In the genomic region with DNA sequence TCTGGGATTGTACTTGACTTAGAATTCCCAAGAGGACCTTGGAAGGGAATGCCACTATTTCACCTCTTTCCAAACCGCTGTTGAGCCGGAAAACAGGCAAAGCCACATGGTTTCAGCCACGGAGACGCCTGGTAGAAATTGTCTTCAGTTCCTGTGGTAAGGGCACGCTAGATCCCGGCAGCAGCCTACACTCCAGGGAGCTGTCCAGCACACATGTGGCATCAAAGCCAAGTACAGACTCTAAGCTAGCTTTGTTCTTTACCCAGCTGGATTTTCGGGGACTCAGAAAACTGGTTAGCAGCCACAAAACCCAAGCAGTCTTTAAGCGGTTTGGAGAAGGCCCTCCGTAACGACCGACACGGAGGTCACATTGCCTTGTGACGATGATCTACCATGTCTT, we compare ENCODE assay signal across 14 mouse cellular contexts.
A peak's percentile ranks its signal among the peaks of the same experiment; 100 is the strongest.
DNase-seq lines count a peak whose midpoint lies in the region; ATAC-seq lines count a peak whose summit lies in the region.
"Had no signal": no experiment of that assay in that cellular context is flagged by ENCODE, and none has a peak within 500 bp of the region (broad histone marks: within the 10 kb centered on the region; RNA-seq: fewer than 3 reads in every experiment).

No protein-coding gene starts in this region.

- no peaks in the 10 kb centered on the region for H3K4me1 ChIP-seq in hindbrain, embryonic 10.5 days (replicated peaks)
- peaks cover 13% of the 10 kb centered on the region for H3K4me1 ChIP-seq in hindbrain, embryonic 13.5 days (replicated peaks)
- H3K4me1 ChIP-seq in embryonic facial prominence, embryonic 11.5 days (ENCODE audit: control insufficient read depth, insufficient read depth, low read length): peaks cover 2% of the 10 kb centered on the region; the same call in 1 of the 2 replicates
- peaks cover 15% of the 10 kb centered on the region; the same call in 1 of the 2 replicates for H3K4me1 ChIP-seq in neural tube, embryonic 15.5 days

- H3K27ac ChIP-seq in hindbrain, embryonic 10.5 days: no peak overlapping the region
- no peak overlapping the region; the same call in 1 of the 2 replicates for H3K27ac ChIP-seq in hindbrain, embryonic 13.5 days
- H3K27ac ChIP-seq in embryonic facial prominence, embryonic 11.5 days (replicated peaks; ENCODE audit: low read depth, low read length): no peak overlapping the region
- H3K27ac ChIP-seq in neural tube, embryonic 15.5 days (replicated peaks): no peak overlapping the region
- H3K27ac ChIP-seq: embryonic facial prominence, embryonic 13.5 days; forebrain, embryonic 13.5 days; intestine, embryonic 15.5 days; liver, embryonic 13.5 days had no signal

- 83% methylated on average over 13 of the region's 13 CpGs for WGBS in hindbrain, embryonic 10.5 days
- WGBS in hindbrain, embryonic 13.5 days: 87% methylated on average over 13 of the region's 13 CpGs
- 65% methylated on average over 13 of the region's 13 CpGs for WGBS in embryonic facial prominence, embryonic 11.5 days
- WGBS in neural tube, embryonic 15.5 days: 85% methylated on average over 13 of the region's 13 CpGs

- H3K27me3 ChIP-seq in hindbrain, embryonic 10.5 days (ENCODE audit: insufficient read depth, poor library complexity, severe bottlenecking): no peaks in the 10 kb centered on the region; the same call in none of the 2 replicates
- 0 out of 2 replicates have a peak, but pooled peaks cover 2% of the 10 kb centered on the region for H3K27me3 ChIP-seq in hindbrain, embryonic 13.5 days
- no peaks in the 10 kb centered on the region for H3K27me3 ChIP-seq in embryonic facial prominence, embryonic 11.5 days (ENCODE audit: control insufficient read depth, insufficient read depth, low read length)
- no peaks in the 10 kb centered on the region for H3K27me3 ChIP-seq in neural tube, embryonic 15.5 days (replicated peaks)
- H3K27me3 ChIP-seq: liver, embryonic 13.5 days had no signal

- H3K9me3 ChIP-seq in hindbrain, embryonic 10.5 days: no peaks in the 10 kb centered on the region
- H3K9me3 ChIP-seq in hindbrain, embryonic 13.5 days: no peaks in the 10 kb centered on the region
- H3K9me3 ChIP-seq in embryonic facial prominence, embryonic 11.5 days (replicated peaks; ENCODE audit: control insufficient read depth, low read length): no peaks in the 10 kb centered on the region
- no peaks in the 10 kb centered on the region for H3K9me3 ChIP-seq in neural tube, embryonic 15.5 days (replicated peaks)
- H3K9me3 ChIP-seq: embryonic facial prominence, embryonic 13.5 days; forebrain, embryonic 13.5 days; intestine, embryonic 15.5 days; liver, embryonic 13.5 days had no signal

- no peak overlapping the region for H3K9ac ChIP-seq in hindbrain, embryonic 13.5 days
- H3K9ac ChIP-seq in embryonic facial prominence, embryonic 11.5 days (replicated peaks; ENCODE audit: low read length): no peak overlapping the region
- no peak overlapping the region for H3K9ac ChIP-seq in neural tube, embryonic 15.5 days (replicated peaks)
- H3K9ac ChIP-seq: embryonic facial prominence, embryonic 13.5 days; forebrain, embryonic 13.5 days; intestine, embryonic 15.5 days; liver, embryonic 13.5 days had no signal

- peak; percentile 13 for DNase-seq in hindbrain, embryonic 10.5 days (ENCODE audit: low spot score)
- peak; percentile 50 for DNase-seq in testis, postnatal 10 days (ENCODE audit: low spot score)
- no peak for DNase-seq in testis, postnatal 14 days (ENCODE audit: low spot score)
- DNase-seq in embryonic facial prominence, embryonic 11.5 days (ENCODE audit: low spot score): peak; percentile 75
- DNase-seq: cerebellum, adult 2 months; gastrocnemius, postnatal 14 days; liver, embryonic 13.5 days; retina, postnatal 1 day had no signal

- no peak for ATAC-seq in hindbrain, embryonic 13.5 days (ENCODE audit: low FRiP score)
- ATAC-seq in embryonic facial prominence, embryonic 11.5 days (replicated peaks; ENCODE audit: insufficient number of reproducible peaks, low FRiP score, low TSS enrichment, low read depth): no peak
- no peak for ATAC-seq in inflammation-experienced regulatory T-cells, adult 6 months
- no peak for ATAC-seq in neural tube, embryonic 15.5 days (ENCODE audit: low FRiP score)
- ATAC-seq: forebrain, embryonic 13.5 days; intestine, embryonic 15.5 days had no signal

- no peak overlapping the region for H3K4me2 ChIP-seq in hindbrain, embryonic 13.5 days
- no peak overlapping the region for H3K4me2 ChIP-seq in embryonic facial prominence, embryonic 11.5 days (ENCODE audit: low read depth, low read length)
- no peak overlapping the region for H3K4me2 ChIP-seq in neural tube, embryonic 15.5 days
- H3K4me2 ChIP-seq: embryonic facial prominence, embryonic 13.5 days; forebrain, embryonic 13.5 days; intestine, embryonic 15.5 days; liver, embryonic 13.5 days had no signal

- H3K4me3 ChIP-seq in hindbrain, embryonic 10.5 days: no peak overlapping the region
- no peak overlapping the region for H3K4me3 ChIP-seq in hindbrain, embryonic 13.5 days
- no peak overlapping the region for H3K4me3 ChIP-seq in embryonic facial prominence, embryonic 11.5 days (ENCODE audit: low read depth, low read length)
- no peak overlapping the region for H3K4me3 ChIP-seq in neural tube, embryonic 15.5 days (replicated peaks)
- H3K4me3 ChIP-seq: embryonic facial prominence, embryonic 13.5 days; forebrain, embryonic 13.5 days; intestine, embryonic 15.5 days; liver, embryonic 13.5 days had no signal

- no peaks in the 10 kb centered on the region for H3K36me3 ChIP-seq in hindbrain, embryonic 10.5 days
- no peaks in the 10 kb centered on the region for H3K36me3 ChIP-seq in hindbrain, embryonic 13.5 days
- H3K36me3 ChIP-seq in embryonic facial prominence, embryonic 11.5 days (replicated peaks; ENCODE audit: control insufficient read depth, insufficient read depth, low read depth, low read length): no peaks in the 10 kb centered on the region
- H3K36me3 ChIP-seq in neural tube, embryonic 15.5 days: no peaks in the 10 kb centered on the region
- H3K36me3 ChIP-seq: embryonic facial prominence, embryonic 13.5 days; intestine, embryonic 15.5 days; liver, embryonic 13.5 days had no signal
